Mouse (Mus musculus): ENCODE results near the gene P2rx2.

DNA sequence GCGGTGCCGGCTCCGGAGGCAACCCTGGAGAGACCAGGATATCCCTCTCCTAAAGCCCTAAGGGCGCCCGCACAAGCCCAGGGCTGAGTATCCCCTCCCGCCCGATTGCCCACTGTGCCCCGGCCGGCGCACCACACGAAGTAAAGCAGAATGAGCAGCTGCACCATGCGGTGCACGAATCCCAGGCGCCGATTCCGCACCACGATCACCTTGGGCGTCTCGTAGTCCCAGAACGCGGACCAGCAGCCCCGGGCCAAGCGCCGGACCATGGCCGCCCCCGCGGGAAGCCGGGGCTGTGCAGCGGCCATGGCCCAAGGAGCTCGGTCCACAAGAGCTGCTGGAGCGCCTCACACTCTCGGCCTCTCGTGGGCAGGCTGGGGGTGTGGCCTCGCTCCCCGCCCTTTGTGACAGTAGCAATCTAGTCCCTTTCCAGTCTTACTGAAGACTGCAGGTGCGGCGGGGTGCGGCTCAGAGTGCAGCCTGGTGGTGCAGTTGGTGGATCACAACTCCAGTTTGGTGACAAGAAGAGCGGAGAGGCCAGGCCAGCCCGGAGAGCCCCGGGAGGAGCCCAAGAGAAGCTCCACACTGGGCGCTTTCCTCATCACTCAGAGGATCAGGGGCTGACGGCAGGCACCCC lies at the start of gene P2rx2:
- TF ChIP-seq GATA1 (IDR thresholded peaks at IDR 0.05; ENCODE audit: borderline replicate concordance, low read length) = no peak
- TF ChIP-seq FLI1 (IDR thresholded peaks at IDR 0.05; ENCODE audit: low read length) = no peak
